Mouse (Mus musculus): Measurements from ENCODE around the gene Slc47a2. TPM values are rescaled to one million over a fixed set of nuclear protein-coding genes. Genes with fewer than 3 reads are reported as not detected.
A peak's percentile ranks its signal among the peaks of the same experiment; 100 is the strongest.

The Slc47a2 gene
- polyA plus RNA-seq, 1 experiment from 2014 or later, result 0.07 TPM

GRCm38 (mm10) chr11:61320904-61321687 is 21.6 kb downstream of the Slc47a2 start:
- no peak overlapping the region for H3K27ac ChIP-seq (ENCODE audit: low read depth, low read length)
- H3K9ac ChIP-seq (ENCODE audit: low read depth, low read length), result no peak overlapping the region
- H3K36me3 ChIP-seq (ENCODE audit: control insufficient read depth, insufficient read depth, low read length), result no peaks in the 10 kb centered on the region
- H3K9me3 ChIP-seq (ENCODE audit: control insufficient read depth, low read length), result no peaks in the 10 kb centered on the region
- DNase-seq (ENCODE audit: low spot score) (no peak), ATAC-seq (replicated peaks; ENCODE audit: low FRiP score) (no peak)
- 0 out of 2 replicates have a peak, but pooled peaks cover 2% of the 10 kb centered on the region for H3K4me1 ChIP-seq (replicated peaks; ENCODE audit: control insufficient read depth, insufficient read depth, low read length)
- H3K4me3 ChIP-seq (ENCODE audit: low read depth, low read length), result no peak overlapping the region
- 60% methylated on average over 10 of the region's 10 CpGs for WGBS
- no peak overlapping the region for H3K4me2 ChIP-seq
- H3K27me3 ChIP-seq (replicated peaks; ENCODE audit: control insufficient read depth, insufficient read depth, low read length), result no peaks in the 10 kb centered on the region

- H3K9me3 ChIP-seq (ENCODE audit: control insufficient read depth, low read length), result no peaks in the 10 kb centered on the region
- 0 out of 2 replicates have a peak, but pooled peaks cover 2% of the 10 kb centered on the region for H3K4me1 ChIP-seq (replicated peaks; ENCODE audit: control insufficient read depth, insufficient read depth, low read length)
- ATAC-seq (replicated peaks; ENCODE audit: low FRiP score) (no peak), DNase-seq (ENCODE audit: low spot score) (no peak)
- no peak overlapping the region for H3K4me2 ChIP-seq
- H3K9ac ChIP-seq (ENCODE audit: low read depth, low read length), result no peak overlapping the region
- 70% methylated on average over 3 of the region's 3 CpGs for WGBS
- no peaks in the 10 kb centered on the region for H3K36me3 ChIP-seq (ENCODE audit: control insufficient read depth, insufficient read depth, low read length)
- H3K27ac ChIP-seq (ENCODE audit: low read depth, low read length), result no peak overlapping the region
- H3K4me3 ChIP-seq (ENCODE audit: low read depth, low read length), result no peak overlapping the region
- H3K27me3 ChIP-seq (replicated peaks; ENCODE audit: control insufficient read depth, insufficient read depth, low read length), result no peaks in the 10 kb centered on the region
These were observed 22.6 kb downstream of the Slc47a2 start for GRCm38 (mm10) chr11:61319923-61320567.

GRCm38 (mm10) chr11:61319233-61319922 is 23.3 kb downstream of the Slc47a2 start:
- ATAC-seq (replicated peaks; ENCODE audit: low FRiP score) (no peak), DNase-seq (ENCODE audit: low spot score) (no peak)
- H3K27ac ChIP-seq (ENCODE audit: low read depth, low read length), result no peak overlapping the region
- no peaks in the 10 kb centered on the region for H3K27me3 ChIP-seq (replicated peaks; ENCODE audit: control insufficient read depth, insufficient read depth, low read length)
- no peak overlapping the region for H3K4me2 ChIP-seq
- 0 out of 2 replicates have a peak, but pooled peaks cover 2% of the 10 kb centered on the region for H3K4me1 ChIP-seq (replicated peaks; ENCODE audit: control insufficient read depth, insufficient read depth, low read length)
- no peaks in the 10 kb centered on the region for H3K36me3 ChIP-seq (ENCODE audit: control insufficient read depth, insufficient read depth, low read length)
- H3K4me3 ChIP-seq (ENCODE audit: low read depth, low read length), result no peak overlapping the region
- no peaks in the 10 kb centered on the region for H3K9me3 ChIP-seq (ENCODE audit: control insufficient read depth, low read length)
- no peak overlapping the region for H3K9ac ChIP-seq (ENCODE audit: low read depth, low read length)
- 55% methylated on average over 12 of the region's 12 CpGs for WGBS

- Histone ChIP-seq H3K27me3 (replicated peaks; ENCODE audit: control insufficient read depth, insufficient read depth, low read length) (no peaks in the 10 kb centered on the region), H3K36me3 (ENCODE audit: control insufficient read depth, insufficient read depth, low read length) (no peaks in the 10 kb centered on the region)
- 56% methylated on average over 2 of the region's 2 CpGs for WGBS
These were observed 25.8 kb downstream of the Slc47a2 start for GRCm38 (mm10) chr11:61316864-61317263.

GRCm38 (mm10) chr11:61310321-61310720 is 32.3 kb downstream of the Slc47a2 start:
- 0 out of 2 replicates have a peak, but pooled peaks cover 3% of the 10 kb centered on the region for H3K4me1 ChIP-seq (replicated peaks; ENCODE audit: control insufficient read depth, insufficient read depth, low read length)
- DNase-seq (ENCODE audit: low spot score) (no peak), ATAC-seq (replicated peaks; ENCODE audit: low FRiP score) (no peak)
- no peak overlapping the region for H3K4me2 ChIP-seq
- no peaks in the 10 kb centered on the region for H3K27me3 ChIP-seq (replicated peaks; ENCODE audit: control insufficient read depth, insufficient read depth, low read length)
- WGBS, result 64% methylated on average over 7 of the region's 7 CpGs
- no peak overlapping the region for H3K9ac ChIP-seq (ENCODE audit: low read depth, low read length)
- H3K27ac ChIP-seq (ENCODE audit: low read depth, low read length), result no peak overlapping the region
- no peaks in the 10 kb centered on the region for H3K9me3 ChIP-seq (ENCODE audit: control insufficient read depth, low read length)
- no peak overlapping the region for H3K4me3 ChIP-seq (ENCODE audit: low read depth, low read length)
- no peaks in the 10 kb centered on the region for H3K36me3 ChIP-seq (ENCODE audit: control insufficient read depth, insufficient read depth, low read length)

More at GRCm38 (mm10) chr11:61316864-61317263, 25.8 kb downstream of the Slc47a2 start:
- no peak overlapping the region for H3K4me3 ChIP-seq (ENCODE audit: low read depth, low read length)
- H3K9me3 ChIP-seq (ENCODE audit: control insufficient read depth, low read length), result no peaks in the 10 kb centered on the region
- H3K4me1 ChIP-seq (replicated peaks; ENCODE audit: control insufficient read depth, insufficient read depth, low read length), result 0 out of 2 replicates have a peak, but pooled peaks cover 5% of the 10 kb centered on the region
- H3K4me2 ChIP-seq, result no peak overlapping the region
- ATAC-seq (replicated peaks; ENCODE audit: low FRiP score), result no peak
- no peak overlapping the region for H3K27ac ChIP-seq (ENCODE audit: low read depth, low read length)
- no peak for DNase-seq (ENCODE audit: low spot score)
- no peak overlapping the region for H3K9ac ChIP-seq (ENCODE audit: low read depth, low read length)

GRCm38 (mm10) chr11:61309831-61310230 is 32.8 kb downstream of the Slc47a2 start:
- 56% methylated on average over 12 of the region's 12 CpGs for WGBS
- ATAC-seq (replicated peaks; ENCODE audit: low FRiP score), result no peak
- 0 out of 2 replicates have a peak, but pooled peaks cover 3% of the 10 kb centered on the region for H3K4me1 ChIP-seq (replicated peaks; ENCODE audit: control insufficient read depth, insufficient read depth, low read length)

GRCm38 (mm10) chr11:61307795-61308194 is 34.9 kb downstream of the Slc47a2 start:
- Histone ChIP-seq H3K4me1 (replicated peaks; ENCODE audit: control insufficient read depth, insufficient read depth, low read length) (no peaks in the 10 kb centered on the region), H3K9me3 (ENCODE audit: control insufficient read depth, low read length) (no peaks in the 10 kb centered on the region), H3K36me3 (ENCODE audit: control insufficient read depth, insufficient read depth, low read length) (no peaks in the 10 kb centered on the region), H3K4me2 (no peak overlapping the region), H3K27ac (ENCODE audit: low read depth, low read length) (no peak overlapping the region), H3K27me3 (replicated peaks; ENCODE audit: control insufficient read depth, insufficient read depth, low read length) (no peaks in the 10 kb centered on the region), H3K9ac (ENCODE audit: low read depth, low read length) (no peak overlapping the region), H3K4me3 (ENCODE audit: low read depth, low read length) (no peak overlapping the region)
- peak; percentile 31; the same call in 1 of the 2 replicates for ATAC-seq (replicated peaks; ENCODE audit: low FRiP score)
- 39% methylated on average over 7 of the region's 7 CpGs for WGBS
- no peak for DNase-seq (ENCODE audit: low spot score)

More at GRCm38 (mm10) chr11:61309831-61310230, 32.8 kb downstream of the Slc47a2 start:
- Histone ChIP-seq H3K27ac (ENCODE audit: low read depth, low read length) (no peak overlapping the region), H3K27me3 (replicated peaks; ENCODE audit: control insufficient read depth, insufficient read depth, low read length) (no peaks in the 10 kb centered on the region), H3K36me3 (ENCODE audit: control insufficient read depth, insufficient read depth, low read length) (no peaks in the 10 kb centered on the region), H3K9me3 (ENCODE audit: control insufficient read depth, low read length) (no peaks in the 10 kb centered on the region), H3K9ac (ENCODE audit: low read depth, low read length) (no peak overlapping the region), H3K4me2 (no peak overlapping the region), H3K4me3 (ENCODE audit: low read depth, low read length) (no peak overlapping the region)
- no peak for DNase-seq (ENCODE audit: low spot score)

- Histone ChIP-seq H3K4me3 (ENCODE audit: low read depth, low read length) (no peak overlapping the region), H3K4me2 (no peak overlapping the region), H3K27ac (ENCODE audit: low read depth, low read length) (no peak overlapping the region), H3K36me3 (ENCODE audit: control insufficient read depth, insufficient read depth, low read length) (no peaks in the 10 kb centered on the region), H3K9ac (ENCODE audit: low read depth, low read length) (no peak overlapping the region), H3K27me3 (replicated peaks; ENCODE audit: control insufficient read depth, insufficient read depth, low read length) (no peaks in the 10 kb centered on the region), H3K4me1 (replicated peaks; ENCODE audit: control insufficient read depth, insufficient read depth, low read length) (peaks cover 4% of the 10 kb centered on the region; the same call in 1 of the 2 replicates), H3K9me3 (ENCODE audit: control insufficient read depth, low read length) (no peaks in the 10 kb centered on the region)
- no peak for DNase-seq (ENCODE audit: low spot score)
- ATAC-seq (replicated peaks; ENCODE audit: low FRiP score), result no peak
- 71% methylated on average over 4 of the region's 4 CpGs for WGBS
These were observed 37.3 kb downstream of the Slc47a2 start for GRCm38 (mm10) chr11:61305377-61305776.

Measured in liver, embryonic 11.5 days (tissue).